Mouse (Mus musculus): ENCODE data around the gene Col5a3. TPM values are rescaled to one million over a fixed set of nuclear protein-coding genes. Genes with fewer than 3 reads are reported as not detected.

Col5a3 gene
- polyA plus RNA-seq, 1 experiment from 2014 or later = 1.2 TPM

DNA sequence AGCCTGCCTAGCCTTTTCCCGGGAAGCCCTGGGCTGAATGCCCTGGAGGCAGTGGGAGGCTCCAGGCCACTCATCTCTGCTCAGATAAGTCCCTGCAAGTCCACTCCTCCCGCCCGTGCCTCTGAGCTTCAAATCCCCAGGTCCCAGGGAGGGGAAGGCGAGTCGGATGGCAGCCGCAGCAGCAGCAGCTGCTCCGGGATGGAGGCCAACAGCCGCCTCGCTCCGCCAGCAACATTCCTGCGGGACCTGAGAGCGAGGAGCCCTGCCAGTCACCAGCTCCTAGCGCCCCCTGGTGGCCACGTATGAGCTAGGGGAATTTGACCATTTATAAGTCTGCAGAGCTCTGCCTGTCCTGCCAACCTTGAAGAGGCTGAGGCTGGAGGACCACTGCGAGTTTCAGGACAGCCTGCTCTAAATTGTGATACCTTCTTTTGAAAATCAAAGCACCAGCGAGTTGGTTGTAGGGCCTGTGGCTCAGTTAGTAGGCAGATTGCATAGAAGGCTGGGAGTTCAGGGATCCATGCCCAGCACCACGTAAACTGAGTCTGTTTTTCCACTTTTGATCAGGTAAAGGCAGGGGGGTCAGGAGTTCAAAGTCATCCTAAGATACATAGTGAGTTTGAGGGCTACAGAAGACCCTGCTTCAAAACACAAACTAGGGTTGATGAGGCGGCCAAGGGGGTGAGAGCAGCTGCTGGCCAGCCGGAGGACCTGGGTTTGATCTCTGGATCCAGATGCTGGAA lies 16.2 kb upstream of the Col5a3 start:
- H3K4me1 ChIP-seq (replicated peaks) = peaks cover 12% of the 10 kb centered on the region

DNA sequence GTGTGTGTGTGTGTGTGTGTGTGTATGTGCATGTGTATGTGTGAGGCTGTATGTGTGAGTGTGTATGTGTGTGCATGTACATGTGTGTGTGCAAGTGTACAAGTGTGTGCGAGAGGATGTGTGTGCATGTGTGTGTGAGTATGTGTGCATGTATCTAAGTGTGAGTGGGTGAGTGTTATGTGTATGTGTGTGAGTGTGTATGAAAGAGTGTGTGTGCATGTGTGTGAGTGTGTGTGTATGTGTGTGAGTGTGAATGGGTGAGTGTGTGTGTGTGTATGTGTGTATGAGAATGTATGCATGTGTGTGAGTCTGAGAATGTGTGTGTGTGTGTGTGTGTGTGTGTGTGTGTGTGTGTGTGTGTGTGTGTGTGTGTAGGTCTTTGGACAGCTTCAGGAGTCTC lies 13.3 kb upstream of the Col5a3 start:
- Histone ChIP-seq H3K9ac (no peak overlapping the region), H3K27me3 (no peaks in the 10 kb centered on the region), H3K4me2 (no peak overlapping the region), H3K27ac (replicated peaks) (no peak overlapping the region), H3K4me1 (replicated peaks) (peaks cover 12% of the 10 kb centered on the region), H3K4me3 (no peak overlapping the region), H3K9me3 (no peaks in the 10 kb centered on the region), H3K36me3 (no peaks in the 10 kb centered on the region)
- no peak for ATAC-seq (ENCODE audit: low FRiP score, low read depth)
- WGBS = 100% methylated on average over 1 of the region's 1 CpGs

More for the DNA sequence above, 16.2 kb upstream of the Col5a3 start:
- Histone ChIP-seq H3K4me2 (peak overlapping the region; percentile 34), H3K27ac (replicated peaks) (no peak overlapping the region), H3K9ac (peak overlapping the region; percentile 4; the same call in 1 of the 2 replicates), H3K27me3 (no peaks in the 10 kb centered on the region), H3K36me3 (no peaks in the 10 kb centered on the region), H3K4me3 (no peak overlapping the region), H3K9me3 (no peaks in the 10 kb centered on the region)
- peak; percentile 91 for ATAC-seq (ENCODE audit: low FRiP score, low read depth)
- 16% methylated on average over 19 of the region's 19 CpGs for WGBS

DNA sequence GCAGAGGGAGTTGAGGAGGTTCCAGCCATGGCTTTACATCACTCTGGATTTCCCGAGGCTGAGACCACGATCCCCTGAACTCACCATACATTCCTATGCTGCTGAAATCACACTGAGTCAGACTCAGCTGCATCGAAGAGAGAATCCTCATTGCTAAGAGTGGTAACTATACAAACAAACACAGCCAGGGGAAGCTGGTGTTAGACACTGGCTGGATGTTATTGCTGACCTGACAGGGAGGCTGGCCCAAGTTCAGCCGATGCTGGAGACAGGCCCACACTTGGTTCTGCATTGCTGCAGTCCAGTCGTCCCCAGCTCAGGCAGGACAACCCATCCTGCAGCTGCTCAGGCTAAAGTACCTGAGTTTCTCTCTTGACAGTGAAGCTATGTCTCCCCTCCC lies 10.9 kb upstream of the Col5a3 start:
- H3K4me3 ChIP-seq = no peak overlapping the region
- H3K27ac ChIP-seq (replicated peaks) = no peak overlapping the region
- no peak for ATAC-seq (ENCODE audit: low FRiP score, low read depth)
- H3K36me3 ChIP-seq = no peaks in the 10 kb centered on the region
- no peak overlapping the region for H3K9ac ChIP-seq
- 74% methylated on average over 5 of the region's 5 CpGs for WGBS
- H3K9me3 ChIP-seq = no peaks in the 10 kb centered on the region
- peaks cover 6% of the 10 kb centered on the region for H3K4me1 ChIP-seq (replicated peaks)
- H3K4me2 ChIP-seq = no peak overlapping the region
- no peaks in the 10 kb centered on the region for H3K27me3 ChIP-seq

DNA sequence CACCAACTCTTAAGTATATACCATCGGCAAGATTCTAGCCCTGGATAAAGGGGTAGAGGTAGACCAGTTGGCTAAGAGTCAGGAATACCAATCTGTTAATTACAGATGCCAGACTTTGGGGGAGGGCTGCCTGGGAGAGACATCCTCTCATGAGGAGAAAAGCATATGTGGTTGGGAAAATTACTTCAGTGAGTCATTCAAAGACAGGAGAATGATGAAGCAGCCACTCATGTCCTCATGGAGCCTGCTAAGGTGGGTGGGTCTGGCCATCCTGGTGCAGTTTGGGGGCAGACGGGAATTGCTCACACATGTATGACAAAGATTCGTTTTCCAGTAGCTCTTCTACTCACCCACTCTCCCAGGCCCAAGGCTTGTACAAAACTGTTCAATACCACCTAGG lies 8.0 kb upstream of the Col5a3 start:
- Histone ChIP-seq H3K4me3 (no peak overlapping the region), H3K27me3 (no peaks in the 10 kb centered on the region), H3K27ac (replicated peaks) (no peak overlapping the region), H3K9me3 (no peaks in the 10 kb centered on the region), H3K4me1 (replicated peaks) (no peaks in the 10 kb centered on the region), H3K4me2 (no peak overlapping the region), H3K9ac (no peak overlapping the region), H3K36me3 (no peaks in the 10 kb centered on the region)
- WGBS = 88% methylated on average over 3 of the region's 3 CpGs
- ATAC-seq (ENCODE audit: low FRiP score, low read depth) = no peak

DNA sequence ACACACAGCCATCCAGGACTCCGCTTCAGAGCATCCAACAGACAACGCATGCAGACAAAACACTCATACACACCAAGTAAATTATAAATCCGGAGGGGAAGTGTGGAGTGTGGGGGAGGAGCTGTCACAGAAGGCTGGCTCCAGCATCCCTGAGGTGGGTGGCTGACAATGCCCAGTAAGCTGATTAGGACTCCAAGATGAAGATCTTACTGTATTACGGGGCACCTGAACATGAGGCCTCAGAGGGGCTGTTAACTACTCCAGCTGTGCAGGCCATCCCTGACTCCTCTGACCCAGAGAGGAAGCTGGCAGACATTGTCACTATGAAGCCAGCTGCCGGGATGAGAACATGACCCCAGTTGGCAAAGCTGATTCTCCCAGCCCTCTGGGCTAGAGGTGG lies 5.1 kb upstream of the Col5a3 start:
- WGBS = 70% methylated on average over 5 of the region's 5 CpGs
- H3K27ac ChIP-seq (replicated peaks) = no peak overlapping the region
- H3K4me3 ChIP-seq = no peak overlapping the region
- no peak overlapping the region for H3K4me2 ChIP-seq
- H3K9me3 ChIP-seq = no peaks in the 10 kb centered on the region
- ATAC-seq (ENCODE audit: low FRiP score, low read depth) = no peak
- no peaks in the 10 kb centered on the region for H3K36me3 ChIP-seq
- H3K27me3 ChIP-seq = no peaks in the 10 kb centered on the region; the same call in 1 of the 2 replicates
- peaks cover under 1% of the 10 kb centered on the region for H3K4me1 ChIP-seq (replicated peaks)
- no peak overlapping the region for H3K9ac ChIP-seq

DNA sequence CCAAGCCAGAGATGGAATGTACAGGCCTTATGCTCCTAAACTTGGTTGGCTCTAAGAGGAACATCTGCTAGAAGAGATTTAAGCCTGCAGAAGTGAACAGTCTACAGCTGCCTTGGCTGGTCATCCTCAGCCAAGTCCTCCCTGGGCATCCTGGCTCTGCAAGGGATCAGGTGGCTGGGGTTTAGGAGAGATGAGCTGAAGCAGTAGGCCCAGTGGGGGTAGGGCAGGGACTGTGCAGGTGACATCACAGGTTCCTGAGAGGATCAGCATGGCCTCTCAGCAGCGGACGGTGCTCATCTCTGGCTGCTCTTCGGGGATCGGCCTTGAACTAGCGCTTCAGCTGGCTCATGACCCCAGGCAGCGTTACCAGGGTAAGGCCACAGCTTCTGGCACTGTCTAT lies 3.4 kb upstream of the Col5a3 start, which contains the start of gene Rdh8:
TSS of gene Rdh8 (plus strand) at position 268 of the 400 bp plus-strand sequence.
- H3K9me3 ChIP-seq = no peaks in the 10 kb centered on the region
- H3K4me1 ChIP-seq (replicated peaks) = peaks cover 5% of the 10 kb centered on the region
- WGBS = 82% methylated on average over 6 of the region's 6 CpGs
- no peak within 1 kb of the TSS for H3K4me3 ChIP-seq
- H3K9ac ChIP-seq = no peak within 1 kb of the TSS
- peaks cover 5% of the 10 kb centered on the region; the same call in 1 of the 2 replicates for H3K27me3 ChIP-seq
- no peak for ATAC-seq (ENCODE audit: low FRiP score, low read depth)
- H3K27ac ChIP-seq (replicated peaks) = no peak within 1 kb of the TSS
- no peak within 1 kb of the TSS for H3K4me2 ChIP-seq
- H3K36me3 ChIP-seq = no peaks in the 10 kb centered on the region

DNA sequence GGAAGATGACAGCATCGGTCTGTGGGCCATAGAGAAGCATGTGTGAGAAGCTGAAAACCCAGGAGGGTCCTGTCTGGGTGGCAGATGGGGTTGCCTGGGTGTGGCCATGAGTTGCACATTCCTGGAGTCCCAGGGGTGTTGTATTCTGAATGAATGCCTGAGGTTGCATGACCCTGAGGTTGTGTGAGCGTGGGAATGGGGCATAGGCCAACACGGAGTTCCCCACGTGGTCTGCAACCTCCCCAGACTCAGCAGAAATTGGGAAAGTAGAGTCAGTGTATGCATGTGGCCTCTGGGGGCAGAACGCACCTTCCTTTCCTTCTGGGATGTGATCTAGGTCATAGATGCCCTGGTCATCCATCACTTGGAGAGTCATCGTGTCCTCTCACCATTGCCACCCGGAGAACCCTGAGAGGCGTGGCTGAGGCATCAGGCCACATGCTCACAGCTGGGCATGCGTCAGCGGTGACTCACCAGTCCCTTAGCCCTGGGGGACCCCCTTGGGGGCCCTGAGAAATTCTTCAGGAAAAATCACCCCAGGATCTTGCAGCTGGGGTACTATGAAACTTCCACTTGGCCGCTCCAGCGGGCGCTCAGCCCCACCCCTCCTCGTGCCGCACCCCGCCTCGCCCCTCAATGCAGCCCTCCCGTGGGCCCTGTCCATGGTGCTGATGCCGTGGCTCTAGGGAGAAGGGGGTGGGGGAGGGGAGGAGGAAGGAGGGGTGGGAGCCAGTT lies 2.2 kb downstream of the Col5a3 start:
- Histone ChIP-seq H3K27ac (replicated peaks) (no peak overlapping the region), H3K36me3 (no peaks in the 10 kb centered on the region), H3K27me3 (peaks cover 5% of the 10 kb centered on the region; the same call in 1 of the 2 replicates), H3K9ac (no peak overlapping the region), H3K9me3 (no peaks in the 10 kb centered on the region), H3K4me2 (peak overlapping the region; percentile 19; the same call in 1 of the 2 replicates), H3K4me3 (no peak overlapping the region), H3K4me1 (replicated peaks) (peaks cover 5% of the 10 kb centered on the region)
- 14% methylated on average over 19 of the region's 19 CpGs for WGBS
- ATAC-seq (ENCODE audit: low FRiP score, low read depth) = no peak

DNA sequence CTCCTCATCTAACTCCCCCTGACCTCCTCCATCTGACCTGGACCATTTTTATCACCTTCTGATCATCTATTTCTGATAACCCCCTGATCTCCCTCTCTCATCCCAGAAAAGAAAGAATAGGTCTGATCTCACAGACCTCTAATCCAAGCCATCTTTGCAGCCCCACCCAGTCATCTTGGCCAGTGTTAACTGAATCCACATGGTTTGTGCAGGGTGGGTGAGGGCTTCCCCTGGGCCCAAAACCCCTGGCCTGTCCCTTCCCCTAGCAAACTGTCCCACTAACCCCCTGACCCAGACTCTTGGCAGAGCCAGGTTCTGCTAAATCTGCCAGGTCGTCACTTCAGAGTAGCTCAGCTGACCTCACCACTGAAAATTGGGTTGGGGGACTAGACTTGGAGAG lies 4.1 kb downstream of the Col5a3 start:
- Histone ChIP-seq H3K9ac (no peak overlapping the region), H3K4me2 (no peak overlapping the region), H3K4me1 (replicated peaks) (peaks cover 5% of the 10 kb centered on the region), H3K27ac (replicated peaks) (no peak overlapping the region), H3K9me3 (no peaks in the 10 kb centered on the region), H3K4me3 (no peak overlapping the region), H3K27me3 (peaks cover 5% of the 10 kb centered on the region; the same call in 1 of the 2 replicates), H3K36me3 (no peaks in the 10 kb centered on the region)
- WGBS = 73% methylated on average over 1 of the region's 1 CpGs
- ATAC-seq (ENCODE audit: low FRiP score, low read depth) = no peak

DNA sequence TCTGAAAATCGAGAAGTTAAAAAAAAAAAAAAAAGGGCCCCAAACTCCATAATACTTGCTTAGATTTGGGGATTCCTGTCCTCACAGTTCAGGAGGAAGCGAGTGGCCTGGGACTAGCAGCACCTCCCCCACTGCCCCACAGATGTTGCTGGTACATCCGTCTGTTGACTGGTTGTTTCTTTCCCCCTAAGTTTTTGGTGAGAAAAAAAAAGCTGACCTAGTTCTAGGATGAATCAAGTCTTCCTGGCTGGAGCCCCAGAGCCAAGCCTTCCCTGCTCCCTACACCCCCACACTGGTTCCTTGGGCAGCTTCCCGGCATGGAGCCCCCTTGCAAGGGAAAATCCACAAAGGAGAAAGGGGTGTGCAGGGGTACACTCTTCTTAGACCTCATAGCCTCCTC lies 4.6 kb downstream of the Col5a3 start:
- no peak overlapping the region for H3K4me3 ChIP-seq
- no peak overlapping the region for H3K27ac ChIP-seq (replicated peaks)
- peaks cover 5% of the 10 kb centered on the region for H3K4me1 ChIP-seq (replicated peaks)
- ATAC-seq (ENCODE audit: low FRiP score, low read depth) = no peak
- no peaks in the 10 kb centered on the region for H3K36me3 ChIP-seq
- no peaks in the 10 kb centered on the region for H3K9me3 ChIP-seq
- H3K27me3 ChIP-seq = peaks cover 5% of the 10 kb centered on the region; the same call in 1 of the 2 replicates
- no peak overlapping the region for H3K9ac ChIP-seq
- WGBS = 55% methylated on average over 4 of the region's 4 CpGs
- no peak overlapping the region for H3K4me2 ChIP-seq

DNA sequence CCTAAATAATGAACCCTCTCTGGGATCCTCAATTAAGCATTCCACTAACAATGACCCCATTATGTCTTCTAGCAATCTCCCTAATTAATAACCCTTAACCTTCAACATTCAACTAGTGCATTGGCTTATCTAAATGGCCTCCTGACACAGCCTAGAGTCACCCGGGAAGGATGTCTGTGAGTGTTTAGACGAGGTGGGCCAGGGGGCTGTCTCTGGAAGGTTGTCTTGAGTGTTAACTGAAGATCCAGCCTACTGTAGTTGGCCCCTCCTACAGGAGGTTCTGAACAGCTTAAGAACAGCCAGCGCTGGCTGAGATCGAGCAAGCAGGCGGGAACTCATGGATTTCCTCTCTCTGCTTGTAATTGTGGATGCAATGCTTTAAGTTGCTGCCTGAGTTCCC lies 9.2 kb downstream of the Col5a3 start:
- Histone ChIP-seq H3K36me3 (no peaks in the 10 kb centered on the region), H3K4me3 (no peak overlapping the region), H3K27me3 (no peaks in the 10 kb centered on the region), H3K9ac (no peak overlapping the region), H3K9me3 (no peaks in the 10 kb centered on the region), H3K4me1 (replicated peaks) (no peaks in the 10 kb centered on the region), H3K4me2 (no peak overlapping the region), H3K27ac (replicated peaks) (no peak overlapping the region)
- WGBS = 65% methylated on average over 5 of the region's 5 CpGs
- ATAC-seq (ENCODE audit: low FRiP score, low read depth) = no peak

DNA sequence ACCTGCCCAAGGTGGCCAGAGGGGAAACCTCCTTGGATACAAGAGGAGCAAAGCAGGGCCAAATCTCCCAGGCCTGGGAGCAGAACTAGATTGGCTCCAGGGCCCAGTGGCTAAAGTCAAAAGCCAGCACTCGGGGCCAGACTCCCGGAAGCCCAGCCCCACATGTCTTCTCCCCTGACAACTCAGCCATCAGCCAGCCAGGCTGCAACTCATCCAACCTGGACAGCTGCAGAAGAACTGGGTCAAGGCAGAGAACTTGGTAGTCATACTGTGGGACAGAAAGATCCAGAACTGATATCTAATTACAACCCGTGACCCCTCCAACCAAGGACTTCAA lies 9.7 kb downstream of the Col5a3 start:
- Histone ChIP-seq H3K4me2 (no peak overlapping the region), H3K4me1 (replicated peaks) (no peaks in the 10 kb centered on the region), H3K27me3 (no peaks in the 10 kb centered on the region), H3K9me3 (no peaks in the 10 kb centered on the region), H3K36me3 (no peaks in the 10 kb centered on the region), H3K27ac (replicated peaks) (no peak overlapping the region), H3K4me3 (no peak overlapping the region), H3K9ac (no peak overlapping the region)
- 92% methylated on average over 3 of the region's 3 CpGs for WGBS
- no peak for ATAC-seq (ENCODE audit: low FRiP score, low read depth)

DNA sequence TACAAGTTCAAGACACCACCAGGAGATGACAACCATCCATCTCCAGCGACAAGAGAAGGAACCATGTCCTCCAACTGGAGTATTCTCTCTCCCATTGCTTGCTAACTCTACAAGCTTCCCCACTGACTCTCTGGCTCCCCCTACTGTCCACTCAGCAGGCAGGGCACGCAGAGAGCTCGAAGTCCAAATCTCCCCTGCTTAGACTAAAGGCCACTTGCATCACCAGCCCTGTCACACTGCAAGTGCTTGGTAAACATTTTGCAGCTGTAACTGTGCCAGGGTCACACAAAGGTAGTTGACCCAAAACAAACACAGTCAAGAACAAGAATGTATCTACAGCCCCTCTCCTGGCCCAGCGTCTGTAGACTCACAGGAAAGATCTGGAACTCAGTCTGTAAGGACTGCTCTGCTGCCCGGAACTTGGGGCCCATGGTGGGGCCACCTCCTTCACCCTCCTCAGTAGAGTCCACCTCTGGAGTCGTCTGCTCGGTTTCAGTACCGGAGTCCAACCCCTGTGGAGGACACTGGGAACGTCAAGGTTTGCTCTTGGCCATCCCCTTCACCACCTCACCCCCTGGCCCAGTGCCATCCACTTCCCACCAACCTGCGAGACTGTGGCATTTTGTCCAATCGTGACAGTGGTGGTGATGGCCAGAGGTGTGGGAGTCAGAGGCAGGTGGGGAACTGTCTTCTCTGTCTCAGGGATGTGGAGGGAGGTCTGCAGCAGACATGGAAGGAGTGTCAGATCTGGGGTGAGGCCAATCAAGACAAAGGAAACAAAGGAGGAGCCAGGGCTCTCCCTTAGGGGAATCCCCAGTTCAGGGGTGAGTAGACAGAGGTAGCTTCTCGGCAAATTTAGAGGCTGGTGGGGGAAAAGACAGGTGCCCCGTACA lies 10.4 kb downstream of the Col5a3 start:
- Histone ChIP-seq H3K4me1 (replicated peaks) (no peaks in the 10 kb centered on the region), H3K27me3 (no peaks in the 10 kb centered on the region), H3K9ac (no peak overlapping the region), H3K4me2 (no peak overlapping the region), H3K4me3 (no peak overlapping the region), H3K36me3 (no peaks in the 10 kb centered on the region), H3K27ac (replicated peaks) (no peak overlapping the region), H3K9me3 (no peaks in the 10 kb centered on the region)
- 81% methylated on average over 13 of the region's 13 CpGs for WGBS
- ATAC-seq (ENCODE audit: low FRiP score, low read depth) = no peak

Measured in hindbrain, embryonic 15.5 days (tissue).